Mouse (Mus musculus) embryo, embryonic 10 days (tissue): ENCODE measurements around the gene Shld2.

Experiments used
- DNase-seq: peaks from one replicate; pipeline ENCODE4 v3.0.0-alpha.2; 2015; ENCODE audit warnings: low spot score

Gene Shld2

GRCm38 (mm10) chr14:34219786-34220198 is 90.5 kb downstream of the Shld2 start:
- peak; percentile 8 for DNase-seq

- no peak for DNase-seq
Measured at GRCm38 (mm10) chr14:34219295-34219694, 91.0 kb downstream of the Shld2 start, which contains the start of gene Syt15. TSS of gene Syt15 (plus strand) at chr14:34219595.

- DNase-seq = peak; percentile 15
Measured at GRCm38 (mm10) chr14:34215451-34216127, 94.7 kb downstream of the Shld2 start.

DNA sequence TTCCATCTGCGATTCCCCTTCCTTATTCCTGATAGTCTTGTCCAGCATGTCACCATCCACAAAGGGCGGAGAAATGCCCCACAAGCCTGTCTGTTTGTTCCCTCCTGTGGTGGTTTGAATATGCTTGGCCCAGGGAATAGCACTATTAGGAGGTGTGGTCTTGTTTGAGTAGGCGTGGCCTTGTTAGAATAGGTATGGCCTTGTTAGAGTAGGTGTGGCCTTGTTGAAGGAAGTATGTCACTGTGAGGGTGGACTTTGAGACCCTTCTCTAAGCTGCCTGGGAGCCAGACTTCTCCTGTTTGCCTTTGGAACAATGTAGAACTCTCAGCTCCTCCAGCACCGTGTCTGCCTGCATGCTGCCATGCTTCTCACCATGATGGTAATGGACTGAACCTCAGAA is 100.4 kb downstream of the Shld2 start:
- DNase-seq = no peak

DNA sequence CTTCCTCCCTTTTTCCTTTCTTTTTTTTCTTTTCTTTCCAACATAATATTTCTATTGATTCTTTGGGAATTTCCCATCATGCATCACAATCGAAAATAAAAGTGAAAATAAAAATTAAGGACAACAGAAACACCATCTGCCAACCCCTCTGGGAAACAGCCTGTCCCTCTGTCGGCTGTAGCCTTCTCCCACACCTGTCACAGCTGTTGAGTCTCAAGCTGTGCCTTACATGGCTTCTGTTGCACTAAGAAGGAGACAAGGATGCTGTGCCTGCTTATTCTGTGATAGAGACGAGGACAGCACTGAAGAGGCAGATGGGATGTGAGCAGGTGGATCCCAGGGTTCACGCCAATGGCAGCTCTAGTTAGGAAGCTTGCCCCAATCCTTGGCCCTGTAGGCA is 101.2 kb downstream of the Shld2 start:
- no peak for DNase-seq

DNA sequence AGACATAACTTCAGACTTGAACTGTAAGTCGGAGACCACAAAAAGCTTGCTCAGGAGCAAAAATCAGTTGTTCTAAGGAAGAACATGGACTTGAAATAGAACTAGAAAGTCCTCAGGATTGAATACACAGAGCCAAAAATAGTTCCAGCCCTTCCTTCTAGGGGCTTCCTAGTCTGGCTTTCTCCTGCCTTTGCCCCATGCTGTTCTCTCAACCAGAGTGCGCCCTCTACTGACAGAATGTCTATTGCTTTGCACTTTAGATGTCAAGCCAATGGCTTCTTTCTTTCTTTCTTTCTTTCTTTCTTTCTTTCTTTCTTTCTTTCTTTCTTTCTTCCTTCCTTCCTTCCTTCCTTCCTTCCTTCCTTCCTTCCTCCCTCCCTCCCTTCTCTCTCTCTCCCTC is 101.6 kb downstream of the Shld2 start:
- DNase-seq = peak; percentile 79

- DNase-seq = no peak
Measured at GRCm38 (mm10) chr14:34207996-34208395, 102.3 kb downstream of the Shld2 start.

DNA sequence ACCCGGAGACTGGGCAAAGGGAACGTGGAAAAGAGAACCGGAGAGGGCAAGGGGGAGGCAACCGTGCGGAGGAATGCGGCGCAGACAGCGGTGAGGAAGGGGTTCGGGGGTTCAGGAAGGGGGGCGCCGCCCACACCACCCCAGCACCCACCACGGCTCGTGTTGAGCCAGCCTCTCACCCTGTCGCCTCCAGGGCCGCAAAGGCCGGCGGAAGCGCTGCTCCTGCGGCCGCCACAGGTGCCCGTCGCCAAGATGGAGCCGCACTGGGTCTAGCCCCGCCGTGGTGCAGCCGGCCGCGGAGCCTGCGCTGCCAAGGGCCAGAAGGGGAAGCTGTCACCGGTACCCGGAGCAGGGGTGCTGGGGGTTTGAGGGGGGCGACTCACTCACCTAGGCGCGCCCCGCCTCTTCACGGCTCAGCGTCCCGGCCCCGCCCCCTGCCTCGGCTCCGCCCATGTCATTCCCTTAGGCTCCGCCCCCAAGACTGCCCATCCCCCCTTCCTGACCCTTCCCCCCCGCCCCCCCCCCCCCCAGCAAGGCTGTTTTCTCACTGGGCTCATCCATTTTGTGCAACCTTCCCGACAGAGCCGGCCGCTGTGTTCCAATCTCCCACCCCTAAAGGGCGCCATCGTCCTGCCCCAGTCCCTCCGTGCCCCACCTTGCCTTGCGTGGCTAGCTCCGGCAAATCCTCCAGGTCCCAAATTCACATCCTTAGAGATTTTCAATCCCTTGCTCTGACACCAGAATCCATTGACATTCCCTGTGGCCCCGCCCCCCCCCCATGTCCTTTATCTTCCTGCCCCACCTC is 108.9 kb downstream of the Shld2 start, which contains the start of gene Gprin2:
TSS of gene Gprin2 (minus strand) at position 423 of the 805 bp plus-strand sequence.
- DNase-seq = peak; percentile 17

GRCm38 (mm10) chr14:34200738-34201230 is 109.5 kb downstream of the Shld2 start:
- DNase-seq = peak; percentile 49

DNA sequence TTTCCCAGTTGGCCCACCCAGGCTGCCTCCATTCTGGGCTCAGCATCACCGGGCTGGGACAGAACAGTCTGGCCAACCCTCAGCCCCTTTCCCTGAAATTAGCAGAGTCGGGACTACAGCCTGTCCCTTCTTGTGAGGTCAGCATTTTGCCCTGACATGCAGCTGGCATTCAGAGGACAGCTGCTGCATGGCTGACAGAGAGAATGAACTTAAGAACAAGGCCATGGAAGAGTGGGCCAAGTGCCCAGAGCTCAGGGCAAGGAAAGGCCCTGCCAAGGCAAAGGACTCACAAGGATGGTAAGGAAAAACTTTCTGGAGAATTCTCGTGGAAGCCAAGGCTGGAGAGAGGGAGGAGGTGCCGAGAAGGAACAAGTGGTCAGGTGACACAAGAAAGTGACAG is 113.6 kb downstream of the Shld2 start:
- DNase-seq = no peak

GRCm38 (mm10) chr14:34195466-34195865 is 114.8 kb downstream of the Shld2 start:
- no peak for DNase-seq

DNA sequence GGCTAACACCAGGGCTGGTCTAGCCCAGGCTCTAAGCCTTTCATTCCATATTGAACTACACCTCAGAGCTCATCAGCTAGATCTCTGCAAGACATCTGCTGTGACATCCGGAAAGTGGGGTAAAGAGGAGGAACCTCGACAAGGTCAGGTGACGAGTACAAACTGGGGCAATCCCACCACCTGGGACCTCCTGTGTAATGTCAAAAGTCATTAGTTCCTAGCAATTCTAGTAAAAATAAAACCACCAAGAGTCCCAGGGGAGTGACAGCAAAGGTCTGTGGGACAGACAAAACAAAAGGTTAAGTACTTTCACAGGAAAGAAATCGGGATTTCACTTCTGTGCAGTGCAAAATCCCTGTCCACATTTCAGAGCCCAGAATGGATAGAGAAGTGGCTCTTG is 116.4 kb downstream of the Shld2 start:
- no peak for DNase-seq

DNA sequence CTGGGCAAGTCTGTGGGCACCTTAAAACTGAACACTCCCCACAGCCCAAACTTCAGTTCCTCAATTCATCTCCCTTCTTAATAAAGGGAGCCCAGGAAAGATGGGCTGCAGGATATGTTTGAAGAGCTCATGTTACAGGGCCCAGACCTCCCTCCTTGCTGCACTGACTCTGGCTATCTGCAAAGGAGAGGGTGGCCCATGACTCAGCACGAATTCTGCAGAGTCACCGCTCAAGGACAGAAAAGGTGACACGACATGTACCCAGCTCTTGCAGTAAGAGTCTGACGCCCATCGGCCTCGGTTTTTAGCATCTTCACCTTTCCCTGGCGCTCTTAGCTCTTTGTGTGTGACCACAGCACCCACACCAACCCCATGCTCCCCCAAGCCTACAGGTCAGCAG is 119.9 kb downstream of the Shld2 start:
- DNase-seq = peak; percentile 35

DNA sequence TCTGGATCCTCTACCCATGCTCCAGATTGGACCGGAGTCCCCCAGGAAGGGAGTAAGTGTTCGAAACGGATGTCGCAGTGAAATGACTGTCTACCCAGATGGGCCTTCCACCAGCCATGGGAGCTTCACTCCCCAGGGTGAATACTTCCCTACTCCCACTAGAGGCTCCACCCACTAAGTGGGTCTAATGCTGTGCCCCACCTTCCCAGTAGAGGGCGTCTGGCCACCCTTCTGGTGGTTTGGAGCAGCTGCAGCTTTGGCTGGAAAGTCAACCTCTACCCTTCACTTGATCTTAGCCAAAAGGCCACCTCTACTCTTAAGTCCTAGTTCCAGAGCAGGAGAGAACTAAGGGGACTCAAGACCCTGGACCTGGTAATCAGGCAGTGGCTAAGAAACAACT is 121.7 kb downstream of the Shld2 start:
- peak; percentile 44 for DNase-seq
